Mouse (Mus musculus): ENCODE results near the gene Wfdc21.

- TF ChIP-seq CTCF (IDR thresholded peaks at IDR 0.05; ENCODE audit: low read depth) = no peak
- no peak for TF ChIP-seq EP300 (optimal IDR thresholded peaks at IDR 0.05)
Measured at GRCm38 (mm10) chr11:83703705-83704104, 43.0 kb upstream of the Wfdc21 start, which contains the start of gene Wfdc17.
